Mouse (Mus musculus): ENCODE data around the gene Mrpl41. TPM values are rescaled to one million over a fixed set of nuclear protein-coding genes. Genes with fewer than 3 reads are reported as not detected.

Mrpl41 gene
- polyA plus RNA-seq (2014; fragmentation: Illumina TruSeq; extraction: RNeasy Lipid Tissue Mini Kit (QIAGEN cat#74804); ENCODE audit: low read depth, low replicate concordance), result 91.4 TPM

DNA sequence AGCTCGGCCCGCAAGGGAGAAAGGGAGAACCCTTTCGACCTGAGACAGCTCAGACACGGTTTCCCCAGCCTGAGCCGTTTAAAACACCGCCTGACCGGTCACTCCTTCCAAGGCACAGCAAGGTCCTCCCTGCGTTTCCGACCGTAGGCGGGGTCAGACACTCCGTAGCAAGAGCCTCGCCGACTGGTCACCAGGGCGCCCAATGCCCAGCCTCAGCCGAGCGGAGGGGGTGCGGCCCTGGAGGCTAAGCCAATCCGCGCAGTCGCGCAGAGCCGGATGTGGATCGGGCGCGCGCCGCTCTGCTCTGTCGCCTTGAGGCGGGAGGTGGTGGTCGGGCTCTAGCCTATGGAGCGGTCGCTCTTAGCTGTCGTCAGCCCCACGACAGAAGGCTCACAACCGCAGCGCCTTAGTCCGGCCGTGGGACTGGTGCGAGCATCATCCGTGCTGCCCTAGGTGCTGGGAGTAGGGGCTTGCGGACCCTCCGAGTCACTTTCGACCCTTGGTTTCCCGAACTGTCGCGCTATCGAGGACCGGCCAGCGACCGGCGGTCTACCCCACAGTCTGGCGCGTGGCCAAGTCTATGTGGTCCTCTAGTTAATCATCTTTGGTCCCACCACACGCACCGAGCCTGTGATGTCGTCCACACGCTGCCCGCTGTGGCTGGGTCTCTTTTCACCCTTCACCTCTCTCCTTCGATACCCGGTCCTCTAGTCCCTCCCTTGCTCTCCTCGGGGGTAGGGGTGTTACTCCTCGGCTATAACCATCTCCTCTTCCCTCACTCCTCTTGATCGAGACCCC, at the start of gene Mrpl41:
Gene Mrpl41, minus strand, starts transcription at position 193 of the 798 bp plus-strand sequence.

DNA sequence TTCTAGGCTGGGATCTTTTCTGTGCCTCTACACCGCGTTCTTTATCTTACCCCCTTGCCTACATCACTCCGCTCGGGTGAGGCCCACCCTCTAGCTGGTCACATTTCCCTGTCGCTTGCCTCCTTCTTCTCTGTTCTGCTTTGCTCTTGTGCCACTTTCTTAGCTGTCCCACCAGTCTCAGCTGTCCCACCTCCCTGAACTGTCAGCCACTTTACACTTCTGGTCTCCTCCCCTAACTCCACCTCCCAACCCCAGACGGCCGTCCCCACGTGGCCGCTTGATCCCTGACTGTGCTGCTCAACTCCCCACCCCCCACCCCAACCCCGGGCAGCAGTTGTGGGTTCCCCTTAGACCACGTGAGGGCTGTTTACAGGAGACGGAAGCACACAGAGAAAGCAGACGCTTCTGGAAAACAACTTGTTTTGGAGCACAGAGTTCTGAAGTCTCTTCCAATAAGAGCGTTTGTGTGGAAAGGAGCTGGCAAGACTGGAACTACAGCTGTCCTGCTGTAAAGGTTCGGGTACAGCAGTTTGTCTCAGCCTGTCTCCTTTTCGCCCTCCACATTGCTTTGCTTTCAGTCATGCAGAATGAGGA, 903 bp upstream of the Mrpl41 start, which contains the start of gene Pnpla7:
Gene Pnpla7, plus strand, starts transcription at position 330 of the 594 bp plus-strand sequence.

DNA sequence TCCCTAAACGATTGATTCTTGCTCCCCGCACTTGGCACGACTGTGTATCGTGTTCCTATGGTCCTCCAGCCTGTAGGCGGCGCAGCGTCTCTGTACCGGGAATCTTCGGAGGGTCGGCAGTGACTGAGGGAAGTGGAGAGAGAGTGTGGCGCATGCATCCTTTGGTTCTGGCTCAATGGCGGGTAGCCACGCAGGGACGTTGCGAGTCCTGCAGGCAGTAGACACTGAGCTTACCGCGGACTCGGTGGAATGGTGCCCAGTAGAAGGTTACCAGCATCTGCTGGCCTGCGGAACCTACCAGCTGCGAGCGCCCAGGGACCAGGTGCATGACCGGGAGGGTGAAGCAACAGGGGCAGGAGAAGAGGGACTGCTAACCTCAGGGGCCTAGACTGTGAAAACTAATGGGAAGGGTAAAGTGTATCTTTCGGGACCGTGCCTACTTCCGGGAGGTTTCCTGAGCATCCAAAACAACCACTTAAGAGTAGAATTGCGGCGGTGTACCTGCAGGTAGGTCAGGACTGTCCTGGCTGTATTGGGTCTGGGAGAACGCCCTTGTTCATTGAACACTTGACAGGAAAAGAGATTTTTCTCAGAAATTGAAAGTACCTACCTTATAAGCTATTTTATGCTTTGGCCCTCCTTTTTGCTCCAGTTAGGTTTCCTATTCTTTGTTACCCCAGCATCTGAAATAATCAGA, 12.4 kb downstream of the Mrpl41 start, which contains the start of gene Dph7:
Gene Dph7, plus strand, starts transcription at position 97 of the 697 bp plus-strand sequence.

DNA sequence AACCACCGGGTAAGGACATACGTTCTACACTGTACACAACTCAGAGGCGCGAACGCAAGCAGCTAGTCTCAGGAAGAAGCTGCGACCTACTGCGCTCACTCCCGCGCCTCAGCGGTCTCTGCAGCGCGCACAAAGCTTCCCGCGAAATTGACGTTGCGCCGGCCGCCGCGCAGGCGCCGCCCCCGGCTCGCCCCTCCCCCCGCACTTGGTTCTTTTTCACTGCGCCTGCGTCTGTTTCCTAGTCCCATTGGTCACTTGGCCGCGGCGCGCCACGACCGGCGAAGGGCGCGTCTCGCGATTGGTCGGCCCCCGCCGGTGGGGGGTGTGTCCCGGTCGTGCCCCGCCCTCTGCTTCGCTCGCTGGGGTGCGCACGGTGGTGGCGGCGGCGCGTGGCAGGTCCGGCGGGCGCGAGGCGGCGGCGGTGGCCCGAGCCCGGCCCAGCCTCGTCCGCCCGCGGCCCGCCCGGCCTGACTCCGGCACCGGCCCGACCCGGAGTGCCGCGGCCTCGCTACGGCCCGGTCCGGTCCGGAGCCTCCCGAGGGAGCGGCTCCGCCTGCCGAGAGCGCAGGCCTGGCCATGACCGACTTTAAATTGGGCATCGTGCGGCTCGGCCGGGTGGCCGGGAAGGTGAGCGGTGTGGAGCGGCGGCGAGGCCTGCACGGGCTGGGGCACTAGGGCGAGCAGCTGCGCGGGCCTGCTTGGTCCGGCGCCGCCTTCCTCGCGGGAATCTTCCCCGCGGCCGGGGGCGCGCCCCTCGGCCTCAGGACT, 25.3 kb downstream of the Mrpl41 start, which contains the start of gene Zmynd19:
Gene Zmynd19, plus strand, starts transcription at position 372 of the 768 bp plus-strand sequence.

DNA sequence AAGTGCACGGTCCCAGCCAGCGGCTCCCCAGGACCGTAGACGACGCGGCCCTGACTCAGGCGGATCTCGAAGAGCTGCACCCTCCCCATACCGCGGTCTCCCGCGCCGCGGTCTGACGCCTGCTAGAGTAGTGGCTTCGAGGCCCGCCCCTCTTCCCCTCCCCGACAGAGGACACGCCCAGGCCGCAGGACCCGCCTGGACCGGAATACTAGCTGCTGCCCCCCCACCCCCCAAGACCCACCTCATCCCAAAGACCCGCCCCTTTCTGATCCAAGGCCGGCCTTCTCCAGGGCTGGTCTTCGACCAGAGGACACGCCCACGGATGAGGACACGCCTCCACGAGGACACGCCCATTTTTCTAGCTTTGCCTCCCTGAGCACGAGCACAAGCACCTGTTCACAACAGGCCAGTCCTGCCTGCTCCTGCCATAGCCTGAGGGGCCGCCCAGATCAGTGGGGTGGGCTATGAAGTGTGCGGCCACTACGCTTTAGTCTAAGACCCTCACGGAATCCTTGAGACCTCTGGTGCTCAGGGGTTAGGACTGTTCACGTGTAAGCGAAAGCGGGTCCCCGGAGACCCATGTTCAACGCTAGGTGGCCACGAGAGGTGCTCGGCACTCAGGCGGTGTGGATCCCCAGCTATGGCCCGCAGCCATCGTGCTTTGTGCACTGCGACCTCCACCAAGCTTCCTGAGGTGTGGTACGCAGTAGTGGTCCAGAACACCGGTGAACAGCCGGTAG, 39.7 kb downstream of the Mrpl41 start, which contains the start of gene Arrdc1:
Gene Arrdc1, minus strand, starts transcription at position 196 of the 740 bp plus-strand sequence.

Other genes with a start within 250 kb of the Mrpl41 start
- 4.1 TPM for gene Cacna1b, start 211.9 kb downstream of the Mrpl41 start, polyA plus RNA-seq (2014; fragmentation: Illumina TruSeq; extraction: RNeasy Lipid Tissue Mini Kit (QIAGEN cat#74804); ENCODE audit: low read depth, low replicate concordance)
- gene Ehmt1, start 55.5 kb downstream of the Mrpl41 start, polyA plus RNA-seq (2014; fragmentation: Illumina TruSeq; extraction: RNeasy Lipid Tissue Mini Kit (QIAGEN cat#74804); ENCODE audit: low read depth, low replicate concordance), result 37.2 TPM
- 60.6 TPM for gene Arrdc1, start 39.8 kb downstream of the Mrpl41 start, polyA plus RNA-seq (2014; fragmentation: Illumina TruSeq; extraction: RNeasy Lipid Tissue Mini Kit (QIAGEN cat#74804); ENCODE audit: low read depth, low replicate concordance)
- 16.2 TPM for gene Zmynd19, start 25.3 kb downstream of the Mrpl41 start, polyA plus RNA-seq (2014; fragmentation: Illumina TruSeq; extraction: RNeasy Lipid Tissue Mini Kit (QIAGEN cat#74804); ENCODE audit: low read depth, low replicate concordance)
- 14.1 TPM for gene Dph7, start 12.7 kb downstream of the Mrpl41 start, polyA plus RNA-seq (2014; fragmentation: Illumina TruSeq; extraction: RNeasy Lipid Tissue Mini Kit (QIAGEN cat#74804); ENCODE audit: low read depth, low replicate concordance)
- gene Pnpla7, start 935 bp upstream of the Mrpl41 start, polyA plus RNA-seq (2014; fragmentation: Illumina TruSeq; extraction: RNeasy Lipid Tissue Mini Kit (QIAGEN cat#74804); ENCODE audit: low read depth, low replicate concordance), result 24.9 TPM
- gene Nsmf, start 79.3 kb upstream of the Mrpl41 start, polyA plus RNA-seq (2014; fragmentation: Illumina TruSeq; extraction: RNeasy Lipid Tissue Mini Kit (QIAGEN cat#74804); ENCODE audit: low read depth, low replicate concordance), result 187 TPM
- gene Entpd8, start 105.2 kb upstream of the Mrpl41 start, polyA plus RNA-seq (2014; fragmentation: Illumina TruSeq; extraction: RNeasy Lipid Tissue Mini Kit (QIAGEN cat#74804); ENCODE audit: low read depth, low replicate concordance), result 3.4 TPM
- 0.26 TPM for gene Noxa1, start 120.1 kb upstream of the Mrpl41 start, polyA plus RNA-seq (2014; fragmentation: Illumina TruSeq; extraction: RNeasy Lipid Tissue Mini Kit (QIAGEN cat#74804); ENCODE audit: low read depth, low replicate concordance)
- gene Nrarp, start 205.7 kb upstream of the Mrpl41 start, polyA plus RNA-seq (2014; fragmentation: Illumina TruSeq; extraction: RNeasy Lipid Tissue Mini Kit (QIAGEN cat#74804); ENCODE audit: low read depth, low replicate concordance), result 6.2 TPM
- 24.7 TPM for gene Tor4a, start 221.8 kb upstream of the Mrpl41 start, polyA plus RNA-seq (2014; fragmentation: Illumina TruSeq; extraction: RNeasy Lipid Tissue Mini Kit (QIAGEN cat#74804); ENCODE audit: low read depth, low replicate concordance)
- gene Nelfb, start 236.4 kb upstream of the Mrpl41 start, polyA plus RNA-seq (2014; fragmentation: Illumina TruSeq; extraction: RNeasy Lipid Tissue Mini Kit (QIAGEN cat#74804); ENCODE audit: low read depth, low replicate concordance), result 43.3 TPM
- gene Stpg3, start 239.5 kb upstream of the Mrpl41 start, polyA plus RNA-seq (2014; fragmentation: Illumina TruSeq; extraction: RNeasy Lipid Tissue Mini Kit (QIAGEN cat#74804); ENCODE audit: low read depth, low replicate concordance), result 1.8 TPM
- 6.7 TPM for gene Fam166a, start 243.6 kb upstream of the Mrpl41 start, polyA plus RNA-seq (2014; fragmentation: Illumina TruSeq; extraction: RNeasy Lipid Tissue Mini Kit (QIAGEN cat#74804); ENCODE audit: low read depth, low replicate concordance)
- 224 TPM for gene Tubb4b, start 249.6 kb upstream of the Mrpl41 start, polyA plus RNA-seq (2014; fragmentation: Illumina TruSeq; extraction: RNeasy Lipid Tissue Mini Kit (QIAGEN cat#74804); ENCODE audit: low read depth, low replicate concordance)